Mouse (Mus musculus) liver, embryonic 15.5 days (tissue): Measurements from ENCODE around the gene Psd4. TPM values are rescaled to one million over a fixed set of nuclear protein-coding genes. Genes with fewer than 3 reads are reported as not detected.

Experiments used
- ATAC-seq: fragments of 200-750 bp; cut with Nextera tagmentation; 2 replicates; pipeline ENCODE4 v1.8.0; 2017; ENCODE audit warnings: moderate number of reproducible peaks, mild to moderate bottlenecking, moderate library complexity; ENCODE audit not compliant: insufficient read depth
- H3K27ac ChIP-seq: fragments of 300-500 bp; sonication (generic); replicated peaks from 2 replicates; pipeline ENCODE4 v1.5.1; 2015; ENCODE audit warnings: mild to moderate bottlenecking, inconsistent platforms
- H3K27me3 ChIP-seq: fragments of 300-500 bp; sonication (generic); 2 replicates; pipeline ENCODE4 v1.6.1; 2015; ENCODE audit warnings: mild to moderate bottlenecking, inconsistent platforms
- H3K36me3 ChIP-seq: fragments of 300-500 bp; sonication (generic); replicated peaks from 2 replicates; pipeline ENCODE4 v1.6.1; 2015; ENCODE audit warnings: moderate library complexity, mild to moderate bottlenecking, inconsistent platforms
- H3K4me1 ChIP-seq: fragments of 300-500 bp; sonication (generic); replicated peaks from 2 replicates; pipeline ENCODE4 v1.6.1; 2015; ENCODE audit warnings: inconsistent platforms
- H3K4me2 ChIP-seq: fragments of 300-500 bp; sonication (generic); 2 replicates; pipeline ENCODE4 v1.6.1; 2015; ENCODE audit warnings: moderate library complexity, mild to moderate bottlenecking, inconsistent platforms
- H3K4me3 ChIP-seq: fragments of 300-500 bp; sonication (generic); replicated peaks from 2 replicates; pipeline ENCODE4 v1.5.1; 2015; ENCODE audit warnings: mild to moderate bottlenecking, inconsistent platforms
- H3K9ac ChIP-seq: fragments of 300-500 bp; sonication (generic); 2 replicates; pipeline ENCODE4 v1.6.1; 2015; ENCODE audit warnings: moderate library complexity, mild to moderate bottlenecking, inconsistent platforms
- H3K9me3 ChIP-seq: fragments of 300-500 bp; sonication (generic); replicated peaks from 2 replicates; pipeline ENCODE4 v1.6.1; 2016; ENCODE audit warnings: inconsistent platforms
- WGBS: fragments of 180-500 bp; shearing (Covaris S2); methylation state at CpG from one replicate; pipeline ENCODE4 v1.1.7; 2015; ENCODE audit warnings: mixed read lengths; ENCODE audit not compliant: insufficient replicate concordance; 5-methylcytosine and 5-hydroxymethylcytosine counted together
- polyA plus RNA-seq: library from polyadenylated mRNA; unstranded; fragments of >200 nt; fragmentation: Nextera tagmentation; extraction: Ambion mirVana; gene quantifications from 2 replicates; pipeline ENCODE4 v1.2.1, GENCODE M21; 2015

The Psd4 gene
- polyA plus RNA-seq, 1 experiment from 2014 or later: 8.1 TPM

- WGBS: 55% methylated on average over 1 of the region's 1 CpGs
- H3K9ac ChIP-seq: no peak overlapping the region
These were observed 8.0 kb upstream of the Psd4 start for GRCm38 (mm10) chr2:24359347-24359746.

GRCm38 (mm10) chr2:24363818-24364217 is 3.6 kb upstream of the Psd4 start:
- no peak overlapping the region for H3K9ac ChIP-seq
- H3K9me3 ChIP-seq: no peaks in the 10 kb centered on the region
- H3K4me3 ChIP-seq: no peak overlapping the region
- H3K4me2 ChIP-seq: no peak overlapping the region
- peaks cover 12% of the 10 kb centered on the region for H3K4me1 ChIP-seq
- H3K27me3 ChIP-seq: no peaks in the 10 kb centered on the region; the same call in 1 of the 2 replicates
- H3K36me3 ChIP-seq: no peaks in the 10 kb centered on the region
- WGBS: 41% methylated on average over 3 of the region's 3 CpGs
- ATAC-seq: no peak
- no peak overlapping the region for H3K27ac ChIP-seq

More at GRCm38 (mm10) chr2:24359347-24359746, 8.0 kb upstream of the Psd4 start:
- no peaks in the 10 kb centered on the region for H3K27me3 ChIP-seq
- H3K9me3 ChIP-seq: no peaks in the 10 kb centered on the region
- no peak overlapping the region for H3K4me3 ChIP-seq
- ATAC-seq: no peak
- no peak overlapping the region for H3K4me2 ChIP-seq
- H3K27ac ChIP-seq: no peak overlapping the region
- no peaks in the 10 kb centered on the region for H3K4me1 ChIP-seq
- no peaks in the 10 kb centered on the region for H3K36me3 ChIP-seq

DNA sequence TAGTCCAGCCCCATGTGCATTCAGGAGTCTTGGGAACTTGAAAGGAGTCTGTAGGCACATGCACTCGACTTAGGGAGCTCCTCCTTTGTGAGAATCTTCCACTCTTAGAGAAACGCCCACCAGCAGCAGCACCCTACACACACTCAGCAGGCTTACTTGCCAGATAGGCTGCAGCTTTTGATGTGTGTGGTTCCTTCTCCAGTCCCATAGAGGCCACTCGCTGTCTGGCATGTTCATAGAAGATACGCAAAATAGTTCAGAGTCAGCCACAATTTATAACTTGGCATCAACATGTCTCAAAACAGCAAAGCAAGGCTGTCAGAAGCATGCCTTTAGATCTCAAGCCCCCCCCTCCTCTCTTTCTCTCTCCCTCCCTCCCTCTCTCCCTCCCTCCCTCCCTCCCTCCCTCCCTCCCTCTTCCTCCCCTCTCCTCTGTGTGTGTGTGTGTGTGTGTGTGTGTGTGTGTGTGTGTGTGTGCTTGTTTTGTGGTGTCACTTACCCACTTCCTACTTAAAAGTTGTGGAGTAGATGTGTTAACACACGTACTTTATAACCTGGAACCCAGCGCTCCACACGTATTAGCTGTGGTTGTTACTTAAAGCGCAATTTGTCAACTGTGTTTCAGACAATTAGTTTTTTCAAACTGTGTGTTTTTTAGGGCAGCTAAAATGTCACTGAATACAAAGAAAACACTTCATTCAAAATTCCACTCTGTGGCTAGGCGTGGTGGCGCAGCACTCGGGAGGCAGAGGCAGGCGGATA is 985 bp upstream of the Psd4 start:
- Histone ChIP-seq H3K9ac (no peak overlapping the region), H3K4me2 (peak overlapping the region; percentile 80; the same call in 1 of the 2 replicates), H3K36me3 (no peaks in the 10 kb centered on the region), H3K4me3 (no peak overlapping the region), H3K4me1 (peaks cover 12% of the 10 kb centered on the region), H3K9me3 (no peaks in the 10 kb centered on the region), H3K27me3 (no peaks in the 10 kb centered on the region; the same call in 1 of the 2 replicates), H3K27ac (no peak overlapping the region)
- no peak for ATAC-seq
- 49% methylated on average over 12 of the region's 12 CpGs for WGBS

GRCm38 (mm10) chr2:24367895-24368261 is 498 bp downstream of the Psd4 start:
- no peaks in the 10 kb centered on the region; the same call in 1 of the 2 replicates for H3K27me3 ChIP-seq
- H3K4me3 ChIP-seq: peak overlapping the region; percentile 54
- peak overlapping the region; percentile 80 for H3K4me2 ChIP-seq
- H3K9me3 ChIP-seq: no peaks in the 10 kb centered on the region
- no peak for ATAC-seq
- H3K9ac ChIP-seq: peak overlapping the region; percentile 31; the same call in 1 of the 2 replicates
- 41% methylated on average over 4 of the region's 4 CpGs for WGBS
- peaks cover 12% of the 10 kb centered on the region for H3K4me1 ChIP-seq
- H3K36me3 ChIP-seq: no peaks in the 10 kb centered on the region
- H3K27ac ChIP-seq: 0 out of 2 replicates have a peak overlapping the region, but pooled peaks have one; percentile 29

GRCm38 (mm10) chr2:24378747-24379450 is 11.5 kb downstream of the Psd4 start:
- Histone ChIP-seq H3K9ac (no peak overlapping the region), H3K4me2 (no peak overlapping the region), H3K36me3 (no peaks in the 10 kb centered on the region), H3K27me3 (no peaks in the 10 kb centered on the region), H3K27ac (0 out of 2 replicates have a peak overlapping the region, but pooled peaks have one; percentile 9), H3K4me1 (peaks cover 23% of the 10 kb centered on the region), H3K9me3 (no peaks in the 10 kb centered on the region), H3K4me3 (no peak overlapping the region)
- peak; percentile 85 for ATAC-seq
- 40% methylated on average over 5 of the region's 5 CpGs for WGBS

- no peaks in the 10 kb centered on the region for H3K27me3 ChIP-seq
- no peak for ATAC-seq
- no peaks in the 10 kb centered on the region for H3K9me3 ChIP-seq
- H3K4me3 ChIP-seq: no peak overlapping the region
- no peaks in the 10 kb centered on the region for H3K36me3 ChIP-seq
- WGBS: 45% methylated on average over 9 of the region's 9 CpGs
- no peak overlapping the region for H3K4me2 ChIP-seq
- H3K9ac ChIP-seq: no peak overlapping the region
- H3K4me1 ChIP-seq: peaks cover 59% of the 10 kb centered on the region
- no peak overlapping the region; the same call in 1 of the 2 replicates for H3K27ac ChIP-seq
These were observed 15.3 kb downstream of the Psd4 start for GRCm38 (mm10) chr2:24382456-24383230.

- WGBS: 43% methylated on average over 3 of the region's 3 CpGs
- Histone ChIP-seq H3K9me3 (no peaks in the 10 kb centered on the region), H3K4me2 (no peak overlapping the region), H3K9ac (no peak overlapping the region), H3K36me3 (no peaks in the 10 kb centered on the region), H3K4me1 (peaks cover 52% of the 10 kb centered on the region), H3K27me3 (no peaks in the 10 kb centered on the region), H3K27ac (no peak overlapping the region), H3K4me3 (no peak overlapping the region)
- no peak for ATAC-seq
These were observed 16.3 kb downstream of the Psd4 start for GRCm38 (mm10) chr2:24383636-24384035.

GRCm38 (mm10) chr2:24384393-24384792 is 17.0 kb downstream of the Psd4 start:
- Histone ChIP-seq H3K4me2 (peak overlapping the region; percentile 73), H3K4me3 (no peak overlapping the region), H3K9ac (no peak overlapping the region), H3K27me3 (no peaks in the 10 kb centered on the region), H3K9me3 (no peaks in the 10 kb centered on the region), H3K4me1 (peaks cover 46% of the 10 kb centered on the region), H3K36me3 (no peaks in the 10 kb centered on the region), H3K27ac (peak overlapping the region; percentile 49)
- ATAC-seq: no peak

DNA sequence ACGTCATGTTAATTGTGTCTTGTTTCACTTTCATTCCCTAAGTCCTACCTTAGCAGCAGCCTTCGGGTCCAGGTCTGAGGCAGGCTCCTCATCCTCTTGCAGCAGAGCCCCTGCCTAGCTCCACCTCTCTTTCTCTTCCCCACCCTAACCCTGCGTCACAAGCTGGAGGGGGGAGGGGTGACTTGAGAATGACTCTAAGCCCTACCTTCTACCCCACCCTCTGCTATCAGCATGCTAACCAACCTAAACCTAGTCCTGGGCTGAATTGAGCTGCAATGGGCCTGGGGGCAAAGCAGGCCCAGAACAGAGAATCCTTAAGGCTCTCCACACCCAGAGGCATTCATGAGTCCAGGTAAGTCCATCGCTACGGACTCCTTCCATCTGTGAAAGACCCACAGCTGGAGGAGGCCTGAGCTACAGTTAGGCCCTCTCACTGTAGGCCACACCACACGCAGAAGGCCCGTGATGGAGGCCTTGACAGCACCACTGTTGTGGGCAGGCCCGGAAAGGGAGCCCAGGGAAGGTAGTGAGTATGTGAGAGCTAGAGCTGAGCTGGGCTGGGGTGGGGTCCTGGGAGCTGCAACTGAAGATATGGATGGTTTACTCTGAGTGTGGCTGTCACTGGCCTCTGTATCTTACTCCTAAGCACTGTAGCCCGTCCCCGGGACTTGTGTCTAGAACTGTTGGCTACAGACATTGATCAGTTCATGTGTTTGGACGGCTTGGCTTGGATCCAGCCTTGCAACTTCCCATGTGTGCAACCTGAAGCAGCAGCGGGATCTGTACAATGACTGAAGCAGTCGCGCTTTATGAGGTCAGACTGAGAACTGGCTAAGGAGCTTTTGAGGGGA is 18.0 kb downstream of the Psd4 start:
- 23% methylated on average over 14 of the region's 14 CpGs for WGBS
- peak overlapping the region; percentile 40 for H3K9ac ChIP-seq
- H3K4me2 ChIP-seq: peak overlapping the region; percentile 73
- peak overlapping the region; percentile 56 for H3K4me3 ChIP-seq
- no peaks in the 10 kb centered on the region for H3K9me3 ChIP-seq
- ATAC-seq: peak; percentile 90
- H3K27ac ChIP-seq: peak overlapping the region; percentile 85
- H3K27me3 ChIP-seq: no peaks in the 10 kb centered on the region
- H3K4me1 ChIP-seq: peaks cover 53% of the 10 kb centered on the region
- no peaks in the 10 kb centered on the region for H3K36me3 ChIP-seq

DNA sequence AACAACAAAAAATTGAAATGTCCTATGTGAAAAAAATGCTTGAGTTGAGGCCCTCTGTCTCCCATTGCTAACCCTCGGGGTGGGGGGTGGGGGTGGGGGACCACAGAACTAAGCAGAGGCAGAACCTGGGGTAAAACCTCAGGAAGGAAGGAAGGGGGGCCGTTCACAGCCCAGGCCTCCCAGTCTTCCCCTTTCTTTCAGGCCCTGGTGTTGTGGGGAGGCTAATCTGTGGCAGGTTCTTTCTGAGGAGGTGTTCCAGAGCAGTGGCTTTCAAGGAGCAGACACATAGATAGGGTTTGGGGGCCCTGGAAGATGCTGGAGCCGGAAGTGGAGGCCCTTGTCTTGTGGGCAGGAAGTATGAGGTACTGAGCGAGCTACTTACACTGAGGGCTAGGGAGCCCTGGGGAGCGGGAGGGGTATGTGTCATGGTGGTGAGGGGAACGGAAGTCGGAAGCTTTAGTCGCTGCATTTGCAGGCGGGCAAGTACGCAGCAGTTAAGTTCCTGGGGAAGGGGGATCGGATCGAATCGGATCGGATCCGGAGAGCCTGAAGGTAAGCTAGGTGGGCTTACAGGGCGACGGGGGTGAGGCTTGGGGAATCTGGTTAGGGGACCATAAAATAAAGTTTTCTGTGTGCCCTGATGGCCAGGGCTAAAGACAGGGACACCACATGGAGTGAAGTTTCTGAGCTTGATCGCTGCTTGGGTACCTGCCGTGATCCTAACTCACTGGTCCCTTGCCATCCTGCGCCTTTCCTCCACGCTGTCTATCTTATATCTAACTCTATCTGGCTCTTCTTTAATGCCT is 19.0 kb downstream of the Psd4 start:
- WGBS: 17% methylated on average over 21 of the region's 21 CpGs
- Histone ChIP-seq H3K9ac (peak overlapping the region; percentile 40), H3K4me2 (peak overlapping the region; percentile 73), H3K4me3 (peak overlapping the region; percentile 56), H3K27me3 (no peaks in the 10 kb centered on the region), H3K36me3 (no peaks in the 10 kb centered on the region; the same call in 1 of the 2 replicates), H3K9me3 (no peaks in the 10 kb centered on the region), H3K27ac (peak overlapping the region; percentile 85), H3K4me1 (peaks cover 53% of the 10 kb centered on the region)
- peak; percentile 40; the same call in 1 of the 2 replicates for ATAC-seq
